Comparison of ENCODE assay signal across 14 mouse cellular contexts in genomic region chr11:98983551-98983950, GRCm38 (mm10). TPM values are rescaled to one million over a fixed set of nuclear protein-coding genes. Genes with fewer than 3 reads are reported as not detected.
DNase-seq lines count a peak whose midpoint lies in the region; ATAC-seq lines count a peak whose summit lies in the region.
"Had no signal": no experiment of that assay in that cellular context is flagged by ENCODE, and none has a peak within 500 bp of the region (broad histone marks: within the 10 kb centered on the region; RNA-seq: fewer than 3 reads in every experiment).

No protein-coding gene starts in this region.

- peaks cover 13% of the 10 kb centered on the region; the same call in 1 of the 2 replicates for H3K27me3 ChIP-seq in forebrain, embryonic 14.5 days (replicated peaks; ENCODE audit: control insufficient read depth, insufficient read depth, low read length)
- H3K27me3 ChIP-seq in forebrain, embryonic 11.5 days (ENCODE audit: control insufficient read depth, insufficient read depth, low read length) = peaks cover 24% of the 10 kb centered on the region
- peaks cover 33% of the 10 kb centered on the region for H3K27me3 ChIP-seq in kidney, embryonic 15.5 days
- peaks cover 50% of the 10 kb centered on the region for H3K27me3 ChIP-seq in hindbrain, embryonic 10.5 days (ENCODE audit: insufficient read depth, poor library complexity, severe bottlenecking)
- peaks cover 62% of the 10 kb centered on the region for H3K27me3 ChIP-seq in midbrain, embryonic 10.5 days (ENCODE audit: low read depth, poor library complexity, severe bottlenecking)

- DNase-seq in forebrain, embryonic 14.5 days (ENCODE audit: low spot score) = no peak
- no peak for DNase-seq in forebrain, embryonic 11.5 days (ENCODE audit: low spot score)
- DNase-seq in kidney, adult 8-10 months = no peak
- no peak for DNase-seq in hindbrain, embryonic 10.5 days (ENCODE audit: low spot score)
- no peak for DNase-seq in midbrain, embryonic 10.5 days (ENCODE audit: low spot score)
- no peak for DNase-seq in liver
- DNase-seq: B cell, adult 2 months had no signal

- no peak overlapping the region for H3K4me3 ChIP-seq in forebrain, embryonic 14.5 days (ENCODE audit: low read depth, low read length)
- H3K4me3 ChIP-seq in forebrain, embryonic 11.5 days (ENCODE audit: low read depth, low read length) = no peak overlapping the region
- no peak overlapping the region for H3K4me3 ChIP-seq in kidney, embryonic 15.5 days (replicated peaks)
- H3K4me3 ChIP-seq in hindbrain, embryonic 10.5 days = peak overlapping the region; percentile 63; the same call in 1 of the 2 replicates
- 0 out of 2 replicates have a peak overlapping the region, but pooled peaks have one; percentile 61 for H3K4me3 ChIP-seq in midbrain, embryonic 10.5 days

- H3K36me3 ChIP-seq in forebrain, embryonic 14.5 days (ENCODE audit: control insufficient read depth, insufficient read depth, low read length) = no peaks in the 10 kb centered on the region
- peaks cover under 1% of the 10 kb centered on the region; the same call in 1 of the 2 replicates for H3K36me3 ChIP-seq in forebrain, embryonic 11.5 days (ENCODE audit: control insufficient read depth, insufficient read depth, low read length)
- peaks cover 4% of the 10 kb centered on the region; the same call in 1 of the 2 replicates for H3K36me3 ChIP-seq in kidney, embryonic 15.5 days
- H3K36me3 ChIP-seq in hindbrain, embryonic 10.5 days = peaks cover 6% of the 10 kb centered on the region; the same call in 1 of the 2 replicates
- H3K36me3 ChIP-seq in midbrain, embryonic 10.5 days = peaks cover 5% of the 10 kb centered on the region

- no peak for ATAC-seq in forebrain, embryonic 14.5 days
- ATAC-seq in forebrain, embryonic 11.5 days (replicated peaks; ENCODE audit: low FRiP score) = no peak
- ATAC-seq in kidney, embryonic 15.5 days (replicated peaks; ENCODE audit: low FRiP score) = no peak
- ATAC-seq in megakaryocyte-erythroid progenitor cell, adult 5-6 weeks (replicated peaks; ENCODE audit: low FRiP score, low TSS enrichment, poor library complexity, severe bottlenecking) = no peak
- ATAC-seq: inflammation-experienced regulatory T-cells, adult 6 months had no signal

- H3K4me2 ChIP-seq in forebrain, embryonic 14.5 days (ENCODE audit: low read length) = peak overlapping the region; percentile 88; the same call in 1 of the 2 replicates
- no peak overlapping the region for H3K4me2 ChIP-seq in forebrain, embryonic 11.5 days (ENCODE audit: low read depth, low read length, severe bottlenecking)
- peak overlapping the region; percentile 97 for H3K4me2 ChIP-seq in kidney, embryonic 15.5 days

- no peak overlapping the region for H3K27ac ChIP-seq in forebrain, embryonic 14.5 days (ENCODE audit: low read depth, low read length)
- H3K27ac ChIP-seq in forebrain, embryonic 11.5 days (ENCODE audit: low read depth, low read length) = no peak overlapping the region
- H3K27ac ChIP-seq in kidney, embryonic 15.5 days = no peak overlapping the region
- no peak overlapping the region for H3K27ac ChIP-seq in hindbrain, embryonic 10.5 days
- no peak overlapping the region for H3K27ac ChIP-seq in midbrain, embryonic 10.5 days (replicated peaks)
- H3K27ac ChIP-seq: liver, embryonic 15.5 days had no signal

- 45% methylated on average over 8 of the region's 8 CpGs for WGBS in forebrain, embryonic 14.5 days
- WGBS in forebrain, embryonic 11.5 days = 52% methylated on average over 8 of the region's 8 CpGs
- WGBS in kidney, embryonic 15.5 days = 45% methylated on average over 8 of the region's 8 CpGs
- WGBS in hindbrain, embryonic 10.5 days = 49% methylated on average over 8 of the region's 8 CpGs
- WGBS in midbrain, embryonic 10.5 days = 51% methylated on average over 8 of the region's 8 CpGs

- no peak overlapping the region for H3K9ac ChIP-seq in forebrain, embryonic 14.5 days (ENCODE audit: low read length)
- H3K9ac ChIP-seq in forebrain, embryonic 11.5 days (ENCODE audit: low read length) = no peak overlapping the region
- H3K9ac ChIP-seq in kidney, embryonic 15.5 days = no peak overlapping the region
- H3K9ac ChIP-seq: liver, embryonic 15.5 days had no signal

- H3K4me1 ChIP-seq in forebrain, embryonic 14.5 days (ENCODE audit: control insufficient read depth, insufficient read depth, low read length) = peaks cover 3% of the 10 kb centered on the region
- no peaks in the 10 kb centered on the region; the same call in 1 of the 2 replicates for H3K4me1 ChIP-seq in forebrain, embryonic 11.5 days (replicated peaks; ENCODE audit: control insufficient read depth, insufficient read depth, low read length)
- H3K4me1 ChIP-seq in kidney, embryonic 15.5 days = peaks cover 37% of the 10 kb centered on the region
- H3K4me1 ChIP-seq in hindbrain, embryonic 10.5 days (replicated peaks) = peaks cover 40% of the 10 kb centered on the region
- H3K4me1 ChIP-seq in midbrain, embryonic 10.5 days = peaks cover 20% of the 10 kb centered on the region

- no peaks in the 10 kb centered on the region for H3K9me3 ChIP-seq in forebrain, embryonic 14.5 days (replicated peaks; ENCODE audit: control insufficient read depth, low read length)
- H3K9me3 ChIP-seq in forebrain, embryonic 11.5 days (ENCODE audit: control insufficient read depth, low read length) = no peaks in the 10 kb centered on the region
- no peaks in the 10 kb centered on the region for H3K9me3 ChIP-seq in kidney, embryonic 15.5 days (replicated peaks)
- no peaks in the 10 kb centered on the region for H3K9me3 ChIP-seq in hindbrain, embryonic 10.5 days
- no peaks in the 10 kb centered on the region for H3K9me3 ChIP-seq in midbrain, embryonic 10.5 days (replicated peaks)
- H3K9me3 ChIP-seq: liver, embryonic 15.5 days; megakaryocyte, embryonic 14.5 days had no signal

RNA-seq across cellular contexts. Expression of gene Gjd3, which starts 0.7 kb away (rescaled TPM):
- 0.27 and 0.28 TPM in 2 replicates for polyA plus RNA-seq in forebrain, embryonic 14.5 days (2014; fragmentation: Nextera tagmentation; extraction: Ambion mirVana)
- polyA plus RNA-seq in forebrain, embryonic 11.5 days (2014; fragmentation: Nextera tagmentation; extraction: Ambion mirVana) = 0.23 TPM in 1 of 2 replicates, not detected in the other
- 0.48 and 0.51 TPM in 2 replicates for polyA plus RNA-seq in kidney, embryonic 15.5 days (2015; fragmentation: Nextera tagmentation; extraction: Ambion mirVana)
- 0.44 TPM in 1 of 2 replicates, not detected in the other for polyA plus RNA-seq in hindbrain, embryonic 10.5 days (2016; fragmentation: Nextera tagmentation; extraction: Ambion mirVana)
- 0.16 TPM in 1 of 2 replicates, not detected in the other for polyA plus RNA-seq in midbrain, embryonic 10.5 days (2016; fragmentation: Nextera tagmentation; extraction: Ambion mirVana)
- not detected in 2 replicates for total RNA-seq in megakaryocyte-erythroid progenitor cell, adult 5-6 weeks (2014; fragmentation: Nextera tagmentation)
- not detected in 2 replicates for total RNA-seq in megakaryocyte-erythroid progenitor cell, adult 5-6 weeks (2017)
- total RNA-seq: gastrocnemius, adult 18-20 months; MEL had no signal
- polyA plus RNA-seq: inflammation-experienced regulatory T-cells, adult 6 months; liver, embryonic 15.5 days had no signal

RNA-seq across cellular contexts. Expression of gene Top2a, which starts 40.4 kb away (rescaled TPM):
- 135 and 150 TPM in 2 replicates for polyA plus RNA-seq in forebrain, embryonic 14.5 days (2014; fragmentation: Nextera tagmentation; extraction: Ambion mirVana)
- 446 and 476 TPM in 2 replicates for polyA plus RNA-seq in forebrain, embryonic 11.5 days (2014; fragmentation: Nextera tagmentation; extraction: Ambion mirVana)
- polyA plus RNA-seq in kidney, embryonic 15.5 days (2015; fragmentation: Nextera tagmentation; extraction: Ambion mirVana) = 249 and 256 TPM in 2 replicates
- 225 and 320 TPM in 2 replicates for polyA plus RNA-seq in hindbrain, embryonic 10.5 days (2016; fragmentation: Nextera tagmentation; extraction: Ambion mirVana)
- polyA plus RNA-seq in midbrain, embryonic 10.5 days (2016; fragmentation: Nextera tagmentation; extraction: Ambion mirVana) = 357 and 364 TPM in 2 replicates
- 363 and 371 TPM in 2 replicates for total RNA-seq in megakaryocyte-erythroid progenitor cell, adult 5-6 weeks (2014; fragmentation: Nextera tagmentation)
- 444 and 492 TPM in 2 replicates for total RNA-seq in megakaryocyte-erythroid progenitor cell, adult 5-6 weeks (2017)

RNA-seq across cellular contexts. Expression of gene Rara, which starts 55.9 kb away (rescaled TPM):
- polyA plus RNA-seq in forebrain, embryonic 14.5 days (2014; fragmentation: Nextera tagmentation; extraction: Ambion mirVana) = 8.2 and 9.8 TPM in 2 replicates
- 23.3 and 25.2 TPM in 2 replicates for polyA plus RNA-seq in forebrain, embryonic 11.5 days (2014; fragmentation: Nextera tagmentation; extraction: Ambion mirVana)
- 29.3 and 32.1 TPM in 2 replicates for polyA plus RNA-seq in kidney, embryonic 15.5 days (2015; fragmentation: Nextera tagmentation; extraction: Ambion mirVana)
- 28.4 and 53.7 TPM in 2 replicates for polyA plus RNA-seq in hindbrain, embryonic 10.5 days (2016; fragmentation: Nextera tagmentation; extraction: Ambion mirVana)
- polyA plus RNA-seq in midbrain, embryonic 10.5 days (2016; fragmentation: Nextera tagmentation; extraction: Ambion mirVana) = 15.5 and 16.1 TPM in 2 replicates
- total RNA-seq in megakaryocyte-erythroid progenitor cell, adult 5-6 weeks (2014; fragmentation: Nextera tagmentation) = 7.8 and 15.9 TPM in 2 replicates
- 2.2 and 3.0 TPM in 2 replicates for total RNA-seq in megakaryocyte-erythroid progenitor cell, adult 5-6 weeks (2017)

RNA-seq across cellular contexts. Expression of gene Igfbp4, which starts 57.5 kb away (rescaled TPM):
- polyA plus RNA-seq in forebrain, embryonic 14.5 days (2014; fragmentation: Nextera tagmentation; extraction: Ambion mirVana) = 125 and 139 TPM in 2 replicates
- polyA plus RNA-seq in forebrain, embryonic 11.5 days (2014; fragmentation: Nextera tagmentation; extraction: Ambion mirVana) = 246 and 252 TPM in 2 replicates
- 644 and 695 TPM in 2 replicates for polyA plus RNA-seq in kidney, embryonic 15.5 days (2015; fragmentation: Nextera tagmentation; extraction: Ambion mirVana)
- polyA plus RNA-seq in hindbrain, embryonic 10.5 days (2016; fragmentation: Nextera tagmentation; extraction: Ambion mirVana) = 424 and 437 TPM in 2 replicates
- polyA plus RNA-seq in midbrain, embryonic 10.5 days (2016; fragmentation: Nextera tagmentation; extraction: Ambion mirVana) = 290 and 322 TPM in 2 replicates
- total RNA-seq in megakaryocyte-erythroid progenitor cell, adult 5-6 weeks (2014; fragmentation: Nextera tagmentation) = 15.9 and 22.9 TPM in 2 replicates
- total RNA-seq in megakaryocyte-erythroid progenitor cell, adult 5-6 weeks (2017) = 23.5 and 68.2 TPM in 2 replicates

Comparison
In these comparisons a context has a peak if more than half of its experiments do, and no peak if none do; other contexts are left out.
1. H3K4me3 ChIP-seq: peak in hindbrain, embryonic 10.5 days (single experiment) and midbrain, embryonic 10.5 days (single experiment); none in forebrain, embryonic 14.5 days (single experiment), forebrain, embryonic 11.5 days (single experiment) and kidney, embryonic 15.5 days (single experiment).